Mouse (Mus musculus): ENCODE results near the gene Nodal. TPM values are rescaled to one million over a fixed set of nuclear protein-coding genes. Genes with fewer than 3 reads are reported as not detected.

Nodal gene
- polyA plus RNA-seq, 1 experiment from 2014 or later, result 0.16 TPM

GRCm38 (mm10) chr10:61409776-61410175 is 8.0 kb upstream of the Nodal start:
- Histone ChIP-seq H3K4me2 (ENCODE audit: low read depth, low read length) (no peak overlapping the region), H3K9me3 (ENCODE audit: control insufficient read depth, low read length) (no peaks in the 10 kb centered on the region), H3K27me3 (replicated peaks; ENCODE audit: control insufficient read depth, insufficient read depth, low read length) (0 out of 2 replicates have a peak, but pooled peaks cover under 1% of the 10 kb centered on the region), H3K36me3 (ENCODE audit: control insufficient read depth, insufficient read depth, low read length) (no peaks in the 10 kb centered on the region), H3K4me1 (ENCODE audit: control insufficient read depth, insufficient read depth, low read length) (peaks cover 10% of the 10 kb centered on the region), H3K9ac (ENCODE audit: low read depth, low read length) (no peak overlapping the region), H3K27ac (ENCODE audit: low read length) (no peak overlapping the region), H3K4me3 (ENCODE audit: low read length) (no peak overlapping the region)
- WGBS, result 9% methylated on average over 4 of the region's 4 CpGs
- no peak for ATAC-seq

- Histone ChIP-seq H3K27ac (ENCODE audit: low read length) (no peak overlapping the region), H3K9me3 (ENCODE audit: control insufficient read depth, low read length) (no peaks in the 10 kb centered on the region), H3K4me1 (ENCODE audit: control insufficient read depth, insufficient read depth, low read length) (peaks cover 10% of the 10 kb centered on the region), H3K4me3 (ENCODE audit: low read length) (no peak overlapping the region), H3K9ac (ENCODE audit: low read depth, low read length) (no peak overlapping the region), H3K27me3 (replicated peaks; ENCODE audit: control insufficient read depth, insufficient read depth, low read length) (0 out of 2 replicates have a peak, but pooled peaks cover 2% of the 10 kb centered on the region), H3K36me3 (ENCODE audit: control insufficient read depth, insufficient read depth, low read length) (no peaks in the 10 kb centered on the region), H3K4me2 (ENCODE audit: low read depth, low read length) (no peak overlapping the region)
- 41% methylated on average over 9 of the region's 9 CpGs for WGBS
- no peak for ATAC-seq
These were observed 7.6 kb upstream of the Nodal start for GRCm38 (mm10) chr10:61410193-61410592.

GRCm38 (mm10) chr10:61412910-61413625 is 4.7 kb upstream of the Nodal start:
- Histone ChIP-seq H3K27me3 (replicated peaks; ENCODE audit: control insufficient read depth, insufficient read depth, low read length) (peaks cover 18% of the 10 kb centered on the region), H3K27ac (ENCODE audit: low read length) (no peak overlapping the region), H3K4me2 (ENCODE audit: low read depth, low read length) (peak overlapping the region; percentile 23; the same call in 1 of the 2 replicates), H3K4me1 (ENCODE audit: control insufficient read depth, insufficient read depth, low read length) (peaks cover 12% of the 10 kb centered on the region), H3K36me3 (ENCODE audit: control insufficient read depth, insufficient read depth, low read length) (no peaks in the 10 kb centered on the region), H3K4me3 (ENCODE audit: low read length) (no peak overlapping the region), H3K9ac (ENCODE audit: low read depth, low read length) (no peak overlapping the region), H3K9me3 (ENCODE audit: control insufficient read depth, low read length) (no peaks in the 10 kb centered on the region)
- ATAC-seq, result peak; percentile 90
- 21% methylated on average over 21 of the region's 21 CpGs for WGBS

GRCm38 (mm10) chr10:61415240-61415639 is 2.5 kb upstream of the Nodal start:
- no peak for ATAC-seq

GRCm38 (mm10) chr10:61415890-61416289 is 1.9 kb upstream of the Nodal start:
- no peak for ATAC-seq
- Histone ChIP-seq H3K27ac (ENCODE audit: low read length) (no peak overlapping the region), H3K9ac (ENCODE audit: low read depth, low read length) (no peak overlapping the region), H3K4me3 (ENCODE audit: low read length) (no peak overlapping the region), H3K27me3 (replicated peaks; ENCODE audit: control insufficient read depth, insufficient read depth, low read length) (peaks cover 35% of the 10 kb centered on the region), H3K36me3 (ENCODE audit: control insufficient read depth, insufficient read depth, low read length) (no peaks in the 10 kb centered on the region), H3K9me3 (ENCODE audit: control insufficient read depth, low read length) (no peaks in the 10 kb centered on the region), H3K4me1 (ENCODE audit: control insufficient read depth, insufficient read depth, low read length) (peaks cover 20% of the 10 kb centered on the region), H3K4me2 (ENCODE audit: low read depth, low read length) (no peak overlapping the region)
- WGBS, result 33% methylated on average over 8 of the region's 8 CpGs

More at GRCm38 (mm10) chr10:61415240-61415639, 2.5 kb upstream of the Nodal start:
- H3K9ac ChIP-seq (ENCODE audit: low read depth, low read length), result no peak overlapping the region
- H3K4me1 ChIP-seq (ENCODE audit: control insufficient read depth, insufficient read depth, low read length), result peaks cover 20% of the 10 kb centered on the region
- no peak overlapping the region for H3K4me2 ChIP-seq (ENCODE audit: low read depth, low read length)
- no peaks in the 10 kb centered on the region for H3K9me3 ChIP-seq (ENCODE audit: control insufficient read depth, low read length)
- H3K4me3 ChIP-seq (ENCODE audit: low read length), result no peak overlapping the region
- no peaks in the 10 kb centered on the region for H3K36me3 ChIP-seq (ENCODE audit: control insufficient read depth, insufficient read depth, low read length)
- H3K27ac ChIP-seq (ENCODE audit: low read length), result no peak overlapping the region
- WGBS, result 68% methylated on average over 3 of the region's 3 CpGs
- peaks cover 35% of the 10 kb centered on the region for H3K27me3 ChIP-seq (replicated peaks; ENCODE audit: control insufficient read depth, insufficient read depth, low read length)

- 44% methylated on average over 7 of the region's 7 CpGs for WGBS
- no peak overlapping the region for H3K27ac ChIP-seq (ENCODE audit: low read length)
- H3K27me3 ChIP-seq (replicated peaks; ENCODE audit: control insufficient read depth, insufficient read depth, low read length), result peaks cover 35% of the 10 kb centered on the region
- ATAC-seq, result no peak
- H3K9me3 ChIP-seq (ENCODE audit: control insufficient read depth, low read length), result no peaks in the 10 kb centered on the region
- no peak overlapping the region for H3K4me3 ChIP-seq (ENCODE audit: low read length)
- no peak overlapping the region for H3K9ac ChIP-seq (ENCODE audit: low read depth, low read length)
- peaks cover 20% of the 10 kb centered on the region for H3K4me1 ChIP-seq (ENCODE audit: control insufficient read depth, insufficient read depth, low read length)
- no peak overlapping the region for H3K4me2 ChIP-seq (ENCODE audit: low read depth, low read length)
- no peaks in the 10 kb centered on the region for H3K36me3 ChIP-seq (ENCODE audit: control insufficient read depth, insufficient read depth, low read length)
These were observed 1.2 kb upstream of the Nodal start for GRCm38 (mm10) chr10:61416561-61416960.

GRCm38 (mm10) chr10:61417046-61417445 is 726 bp upstream of the Nodal start:
- H3K9me3 ChIP-seq (ENCODE audit: control insufficient read depth, low read length), result no peaks in the 10 kb centered on the region
- peaks cover 35% of the 10 kb centered on the region for H3K27me3 ChIP-seq (replicated peaks; ENCODE audit: control insufficient read depth, insufficient read depth, low read length)
- WGBS, result 54% methylated on average over 2 of the region's 2 CpGs
- ATAC-seq, result no peak
- no peak overlapping the region for H3K4me2 ChIP-seq (ENCODE audit: low read depth, low read length)
- H3K9ac ChIP-seq (ENCODE audit: low read depth, low read length), result no peak overlapping the region
- H3K4me1 ChIP-seq (ENCODE audit: control insufficient read depth, insufficient read depth, low read length), result peaks cover 20% of the 10 kb centered on the region
- H3K36me3 ChIP-seq (ENCODE audit: control insufficient read depth, insufficient read depth, low read length), result no peaks in the 10 kb centered on the region
- H3K4me3 ChIP-seq (ENCODE audit: low read length), result no peak overlapping the region
- H3K27ac ChIP-seq (ENCODE audit: low read length), result no peak overlapping the region

GRCm38 (mm10) chr10:61418131-61418900 is 544 bp downstream of the Nodal start:
- WGBS, result 2% methylated on average over 50 of the region's 50 CpGs

GRCm38 (mm10) chr10:61419146-61419545 is 1.4 kb downstream of the Nodal start:
- Histone ChIP-seq H3K36me3 (ENCODE audit: control insufficient read depth, insufficient read depth, low read length) (no peaks in the 10 kb centered on the region), H3K4me3 (ENCODE audit: low read length) (peak overlapping the region; percentile 2; the same call in 1 of the 2 replicates), H3K4me2 (ENCODE audit: low read depth, low read length) (no peak overlapping the region), H3K4me1 (ENCODE audit: control insufficient read depth, insufficient read depth, low read length) (peaks cover 9% of the 10 kb centered on the region), H3K27me3 (replicated peaks; ENCODE audit: control insufficient read depth, insufficient read depth, low read length) (peaks cover 35% of the 10 kb centered on the region), H3K9me3 (ENCODE audit: control insufficient read depth, low read length) (no peaks in the 10 kb centered on the region), H3K27ac (ENCODE audit: low read length) (no peak overlapping the region), H3K9ac (ENCODE audit: low read depth, low read length) (no peak overlapping the region)
- whole genome bisulfite sequencing, result 8% methylated on average over 24 of the region's 24 CpGs
- 0 out of 2 replicates have a peak, but pooled peaks have one; percentile 26 for ATAC-seq

More at GRCm38 (mm10) chr10:61418131-61418900, 544 bp downstream of the Nodal start:
- H3K4me1 ChIP-seq (ENCODE audit: control insufficient read depth, insufficient read depth, low read length), result peaks cover 13% of the 10 kb centered on the region
- no peaks in the 10 kb centered on the region for H3K36me3 ChIP-seq (ENCODE audit: control insufficient read depth, insufficient read depth, low read length)
- ATAC-seq, result no peak
- H3K4me2 ChIP-seq (ENCODE audit: low read depth, low read length), result peak overlapping the region; percentile 91
- H3K4me3 ChIP-seq (ENCODE audit: low read length), result peak overlapping the region; percentile 52
- H3K9ac ChIP-seq (ENCODE audit: low read depth, low read length), result peak overlapping the region; percentile 65
- H3K27me3 ChIP-seq (replicated peaks; ENCODE audit: control insufficient read depth, insufficient read depth, low read length), result peaks cover 35% of the 10 kb centered on the region
- no peak overlapping the region for H3K27ac ChIP-seq (ENCODE audit: low read length)
- H3K9me3 ChIP-seq (ENCODE audit: control insufficient read depth, low read length), result no peaks in the 10 kb centered on the region

Data from intestine, embryonic 16.5 days (tissue).